Mouse (Mus musculus) 3134 (cell line): ENCODE data around the gene Nufip1.
A peak's percentile ranks its signal among the peaks of the same experiment; 100 is the strongest.

Experiments used
- DNase-seq: peaks from one replicate; pipeline ENCODE4 v3.0.0-alpha.2; 2011; ENCODE audit warnings: low spot score; ENCODE audit not compliant: insufficient read length; ENCODE audit errors: extremely low read depth

The Nufip1 gene

GRCm38 (mm10) chr14:76110396-76111221 is at the start of gene Nufip1, which contains the start of gene Gpalpp1:
Nufip1 (plus strand) TSS chr14:76110891.
Gpalpp1 (minus strand) TSS chr14:76110760.
- DNase-seq, result peak; percentile 85

- no peak for DNase-seq
Measured at GRCm38 (mm10) chr14:76067237-76067636, 43.5 kb upstream of the Nufip1 start.

GRCm38 (mm10) chr14:76068296-76068695 is 42.4 kb upstream of the Nufip1 start:
- DNase-seq, result no peak

- no peak for DNase-seq
Measured at GRCm38 (mm10) chr14:76069296-76069695, 41.4 kb upstream of the Nufip1 start.

- no peak for DNase-seq
Measured at GRCm38 (mm10) chr14:76072626-76073025, 38.1 kb upstream of the Nufip1 start.

GRCm38 (mm10) chr14:76074206-76074605 is 36.5 kb upstream of the Nufip1 start:
- no peak for DNase-seq

GRCm38 (mm10) chr14:76075721-76076120 is 35.0 kb upstream of the Nufip1 start:
- DNase-seq, result no peak

GRCm38 (mm10) chr14:76076602-76077001 is 34.1 kb upstream of the Nufip1 start:
- no peak for DNase-seq

GRCm38 (mm10) chr14:76077088-76077491 is 33.6 kb upstream of the Nufip1 start:
- no peak for DNase-seq

- no peak for DNase-seq
Measured at GRCm38 (mm10) chr14:76081451-76081850, 29.2 kb upstream of the Nufip1 start.

GRCm38 (mm10) chr14:76082086-76082636 is 28.5 kb upstream of the Nufip1 start:
- no peak for DNase-seq

GRCm38 (mm10) chr14:76084188-76084587 is 26.5 kb upstream of the Nufip1 start:
- DNase-seq, result no peak

GRCm38 (mm10) chr14:76097244-76097643 is 13.4 kb upstream of the Nufip1 start:
- DNase-seq, result no peak

GRCm38 (mm10) chr14:76097815-76098214 is 12.9 kb upstream of the Nufip1 start:
- no peak for DNase-seq

- DNase-seq, result peak; percentile 32
Measured at GRCm38 (mm10) chr14:76099543-76099942, 11.1 kb upstream of the Nufip1 start.

GRCm38 (mm10) chr14:76115744-76116143 is 5.1 kb downstream of the Nufip1 start:
- no peak for DNase-seq

- DNase-seq, result no peak
Measured at GRCm38 (mm10) chr14:76118963-76119362, 8.3 kb downstream of the Nufip1 start.

- DNase-seq, result no peak
Measured at GRCm38 (mm10) chr14:76120472-76120871, 9.8 kb downstream of the Nufip1 start.

GRCm38 (mm10) chr14:76121901-76122662 is 11.4 kb downstream of the Nufip1 start:
- no peak for DNase-seq

GRCm38 (mm10) chr14:76122663-76123058 is 12.0 kb downstream of the Nufip1 start:
- no peak for DNase-seq

- no peak for DNase-seq
Measured at GRCm38 (mm10) chr14:76127311-76127710, 16.6 kb downstream of the Nufip1 start.
